Mouse (Mus musculus) hindbrain, embryonic 13.5 days (tissue): ENCODE results near the gene Irx2. TPM values are rescaled to one million over a fixed set of nuclear protein-coding genes. Genes with fewer than 3 reads are reported as not detected.

Experiments
- ATAC-seq: fragments of 200-750 bp; cut with Nextera tagmentation; 2 replicates; pipeline ENCODE4 v1.8.0; 2017; ENCODE audit warnings: moderate TSS enrichment; ENCODE audit not compliant: low FRiP score
- H3K27ac ChIP-seq: fragments of 300-500 bp; sonication (generic); 2 replicates; pipeline ENCODE4 v1.5.1; 2015; ENCODE audit warnings: inconsistent platforms, mild to moderate bottlenecking, moderate library complexity
- H3K27me3 ChIP-seq: fragments of 300-500 bp; sonication (generic); 2 replicates; pipeline ENCODE4 v1.6.1; 2015; ENCODE audit warnings: mild to moderate bottlenecking, inconsistent platforms
- H3K36me3 ChIP-seq: fragments of 300-500 bp; sonication (generic); 2 replicates; pipeline ENCODE4 v1.6.1; 2015; ENCODE audit warnings: mild to moderate bottlenecking, inconsistent platforms
- H3K4me1 ChIP-seq: fragments of 300-500 bp; sonication (generic); replicated peaks from 2 replicates; pipeline ENCODE4 v1.6.1; 2015; ENCODE audit warnings: inconsistent platforms
- H3K4me2 ChIP-seq: fragments of 300-500 bp; sonication (generic); 2 replicates; pipeline ENCODE4 v1.6.1; 2015; ENCODE audit warnings: inconsistent platforms, mild to moderate bottlenecking, moderate library complexity
- H3K4me3 ChIP-seq: fragments of 300-500 bp; sonication (generic); 2 replicates; pipeline ENCODE4 v1.5.1; 2015; ENCODE audit warnings: mild to moderate bottlenecking, inconsistent platforms
- H3K9ac ChIP-seq: fragments of 300-500 bp; sonication (generic); 2 replicates; pipeline ENCODE4 v1.6.1; 2015; ENCODE audit warnings: mild to moderate bottlenecking, inconsistent platforms
- H3K9me3 ChIP-seq: fragments of 300-500 bp; sonication (generic); 2 replicates; pipeline ENCODE4 v1.6.1; 2016; ENCODE audit warnings: inconsistent platforms
- WGBS: fragments of 180-500 bp; shearing (Covaris S2); methylation state at CpG from one replicate; pipeline ENCODE4 v1.1.7; 2015; 5-methylcytosine and 5-hydroxymethylcytosine counted together
- polyA plus RNA-seq: library from polyadenylated mRNA; unstranded; fragments of >200 nt; fragmentation: Nextera tagmentation; extraction: Ambion mirVana; gene quantifications from 2 replicates; pipeline ENCODE4 v1.2.1, GENCODE M21; 2015

Irx2 gene
- polyA plus RNA-seq, 1 experiment from 2014 or later: 36.4 TPM

- H3K4me3 ChIP-seq: peak overlapping the region; percentile 35; the same call in 1 of the 2 replicates
- H3K4me1 ChIP-seq: peaks cover 50% of the 10 kb centered on the region
- no peak overlapping the region for H3K27ac ChIP-seq
- H3K9me3 ChIP-seq: no peaks in the 10 kb centered on the region
- H3K36me3 ChIP-seq: no peaks in the 10 kb centered on the region
- peak overlapping the region; percentile 61; the same call in 1 of the 2 replicates for H3K9ac ChIP-seq
- peaks cover 87% of the 10 kb centered on the region for H3K27me3 ChIP-seq
- ATAC-seq: 0 out of 2 replicates have a peak, but pooled peaks have one; percentile 13
- peak overlapping the region; percentile 61 for H3K4me2 ChIP-seq
- WGBS: 13% methylated on average over 26 of the region's 26 CpGs
These were observed 9.9 kb downstream of the Irx2 start for GRCm38 (mm10) chr13:72638401-72639130.

- ATAC-seq: peak; percentile 29
- Histone ChIP-seq H3K4me3 (peak overlapping the region; percentile 35), H3K36me3 (no peaks in the 10 kb centered on the region), H3K9me3 (no peaks in the 10 kb centered on the region), H3K27ac (peak overlapping the region; percentile 44), H3K4me2 (peak overlapping the region; percentile 61), H3K27me3 (peaks cover 84% of the 10 kb centered on the region), H3K9ac (peak overlapping the region; percentile 61), H3K4me1 (peaks cover 50% of the 10 kb centered on the region)
- under 1% methylated on average over 32 of the region's 32 CpGs for WGBS
These were observed 11.0 kb downstream of the Irx2 start for GRCm38 (mm10) chr13:72639441-72640130.

GRCm38 (mm10) chr13:72640131-72640521 lies 11.5 kb downstream of the Irx2 start:
- WGBS: 13% methylated on average over 11 of the region's 11 CpGs
- ATAC-seq: peak; percentile 27; the same call in 1 of the 2 replicates

GRCm38 (mm10) chr13:72656447-72656846 lies 27.8 kb downstream of the Irx2 start:
- WGBS: 60% methylated on average over 1 of the region's 1 CpGs
- H3K27ac ChIP-seq: no peak overlapping the region
- H3K4me2 ChIP-seq: no peak overlapping the region

More at GRCm38 (mm10) chr13:72640131-72640521, 11.5 kb downstream of the Irx2 start:
- Histone ChIP-seq H3K4me1 (peaks cover 44% of the 10 kb centered on the region), H3K27me3 (peaks cover 84% of the 10 kb centered on the region), H3K27ac (0 out of 2 replicates have a peak overlapping the region, but pooled peaks have one; percentile 44), H3K9ac (peak overlapping the region; percentile 61), H3K9me3 (no peaks in the 10 kb centered on the region), H3K36me3 (no peaks in the 10 kb centered on the region), H3K4me3 (peak overlapping the region; percentile 35), H3K4me2 (peak overlapping the region; percentile 61)

GRCm38 (mm10) chr13:72675826-72676225 lies 47.2 kb downstream of the Irx2 start:
- H3K27me3 ChIP-seq: no peaks in the 10 kb centered on the region
- H3K9ac ChIP-seq: no peak overlapping the region
- peaks cover 9% of the 10 kb centered on the region for H3K4me1 ChIP-seq
- H3K9me3 ChIP-seq: no peaks in the 10 kb centered on the region
- H3K4me3 ChIP-seq: no peak overlapping the region
- H3K27ac ChIP-seq: no peak overlapping the region
- H3K4me2 ChIP-seq: no peak overlapping the region
- no peak for ATAC-seq
- 96% methylated on average over 1 of the region's 1 CpGs for WGBS
- no peaks in the 10 kb centered on the region for H3K36me3 ChIP-seq

More at GRCm38 (mm10) chr13:72656447-72656846, 27.8 kb downstream of the Irx2 start:
- H3K36me3 ChIP-seq: no peaks in the 10 kb centered on the region
- H3K9me3 ChIP-seq: no peaks in the 10 kb centered on the region
- H3K27me3 ChIP-seq: peaks cover 8% of the 10 kb centered on the region; the same call in 1 of the 2 replicates
- H3K4me3 ChIP-seq: no peak overlapping the region
- no peaks in the 10 kb centered on the region for H3K4me1 ChIP-seq
- H3K9ac ChIP-seq: no peak overlapping the region
- ATAC-seq: no peak
